Mouse (Mus musculus) left cerebral cortex, postnatal 36 days (tissue): ENCODE measurements around the gene Sipa1l2. TPM values are rescaled to one million over a fixed set of nuclear protein-coding genes. Genes with fewer than 3 reads are reported as not detected.
"Not testable (repeated sequence)": the region's sequence is repeated elsewhere in the genome, so short reads cannot be mapped to it uniquely, and the experiment has no call there.

Experiments
- DNase-seq, 2 experiments: peaks; one replicate each; pipeline ENCODE4 v3.0.0; 2021 to 2022; ENCODE audit warnings: low spot score in 2 of 2, mixed read lengths in 1 of 2
- intact Hi-C: fragments of 180-260 bp; cut with DNase I; formaldehyde crosslinking; loops from one replicate; pipeline ENCODE4 v1.15.1; 2025
- total RNA-seq, 2 experiments: library from RNA; stranded (reverse); gene quantifications; 2 replicates each; pipeline ENCODE4 v1.2.3; 2021

Gene Sipa1l2
- total RNA-seq, 2 experiments from 2014 or later = 39.6 to 42.0 TPM

DNA sequence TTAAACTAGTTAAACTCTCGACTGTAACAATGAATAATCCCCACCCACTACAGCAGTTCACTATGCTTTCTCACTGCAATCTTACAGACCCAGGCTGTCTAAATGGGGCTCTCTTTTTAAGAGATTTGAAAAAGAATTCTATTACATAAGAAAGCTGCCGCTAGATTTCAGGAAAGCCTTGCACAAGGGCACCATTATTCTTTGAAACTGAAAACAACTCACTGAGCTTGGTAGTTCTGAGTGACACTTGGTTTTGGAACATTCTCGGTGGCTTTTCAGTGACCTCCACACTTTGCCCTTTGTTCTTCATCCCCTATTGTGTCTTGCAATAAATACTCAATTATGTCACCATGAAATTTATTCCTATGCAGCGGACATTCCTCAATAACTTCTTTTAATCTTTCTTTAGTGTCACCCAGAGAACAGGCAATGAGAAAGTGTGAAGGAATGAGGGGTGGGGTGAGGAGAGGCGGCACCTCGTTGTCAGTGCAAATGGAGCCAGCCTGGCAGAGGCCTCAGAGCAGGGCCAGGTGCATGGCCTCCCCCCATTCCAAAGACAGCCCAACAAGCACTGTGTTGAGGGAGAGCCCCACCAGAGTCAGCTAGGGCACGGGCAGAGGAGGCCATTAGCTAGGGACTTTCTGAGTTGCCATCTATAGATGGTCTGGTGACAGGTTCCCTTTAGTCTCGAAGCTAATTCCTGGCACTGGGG lies 140.5 kb downstream of the Sipa1l2 start:
- DNase-seq = no peak
- intact Hi-C loops = no loop called here

DNA sequence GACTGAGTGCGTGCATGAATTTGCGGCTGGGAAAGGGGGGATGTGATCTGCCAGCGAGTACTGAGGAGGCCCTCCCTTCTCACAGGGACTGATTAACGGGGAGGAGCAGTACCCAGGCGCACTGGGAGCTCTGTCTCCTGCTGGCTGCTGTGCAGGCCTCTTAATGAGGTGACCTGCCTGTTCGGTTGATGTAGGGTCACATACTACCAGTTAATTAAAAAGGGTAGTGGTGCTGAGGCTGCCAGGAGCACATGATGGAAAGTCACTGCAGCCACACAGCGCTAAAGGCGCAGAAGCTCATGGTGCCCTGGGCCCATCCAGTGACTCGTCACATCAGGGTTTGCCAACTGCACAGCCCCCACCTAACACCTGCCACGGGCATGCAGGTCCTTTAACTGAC lies 145.7 kb downstream of the Sipa1l2 start:
- intact Hi-C loops = no loop called here
- DNase-seq = no peak

DNA sequence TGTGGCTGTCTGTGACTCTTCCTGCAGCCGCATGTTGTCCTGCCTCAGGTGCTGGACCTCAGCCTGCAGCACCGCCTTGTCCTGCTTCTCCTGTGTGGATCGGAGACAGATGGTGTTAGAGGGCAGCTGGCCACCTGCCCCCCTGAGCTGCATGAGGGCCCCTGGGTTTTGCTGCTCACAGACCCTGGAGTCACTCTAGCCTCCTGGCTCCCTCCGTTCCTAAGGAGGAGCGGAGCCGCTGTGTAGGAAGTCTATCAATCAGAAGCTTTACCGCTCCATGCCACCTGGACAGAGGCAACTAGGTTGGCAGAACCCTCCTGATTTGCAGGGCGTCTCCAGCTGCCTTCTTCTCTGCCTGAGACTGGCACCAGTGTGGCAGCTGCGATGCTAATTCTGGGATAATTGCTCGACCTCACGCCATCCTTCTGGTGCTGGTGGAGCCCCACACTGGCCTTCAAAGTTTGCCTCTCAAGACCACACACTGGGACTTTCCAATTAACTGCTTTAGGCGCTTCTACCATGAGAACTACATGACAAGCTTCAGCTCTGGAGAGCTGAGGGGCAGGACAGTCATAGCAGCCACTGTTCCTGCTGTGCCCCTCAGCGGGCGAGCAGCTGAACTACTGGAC lies 150.3 kb downstream of the Sipa1l2 start:
- intact Hi-C loops = no loop called here
- no peak for DNase-seq

DNA sequence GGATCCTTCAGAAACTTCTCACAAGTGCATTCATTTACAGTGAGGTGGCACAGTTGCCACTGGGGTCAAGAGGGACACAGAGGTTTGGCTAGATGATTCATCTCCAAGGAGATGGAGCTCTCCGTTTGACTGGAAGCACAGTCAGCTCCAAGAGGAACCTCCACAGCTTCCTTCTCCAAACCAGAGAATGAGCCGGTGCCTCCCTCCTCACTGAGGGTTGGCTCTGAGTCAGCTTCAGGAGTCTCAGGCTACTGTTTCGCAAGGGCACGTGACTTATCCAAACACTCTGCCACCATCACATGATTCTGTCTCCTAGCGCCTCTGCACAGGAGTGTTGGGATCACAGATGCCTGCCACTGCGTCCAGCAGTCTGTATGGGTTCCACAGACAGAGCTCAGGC lies 153.5 kb downstream of the Sipa1l2 start:
- intact Hi-C loops = no loop called here
- DNase-seq = peak in 1 of 2 experiments; percentile 16

DNA sequence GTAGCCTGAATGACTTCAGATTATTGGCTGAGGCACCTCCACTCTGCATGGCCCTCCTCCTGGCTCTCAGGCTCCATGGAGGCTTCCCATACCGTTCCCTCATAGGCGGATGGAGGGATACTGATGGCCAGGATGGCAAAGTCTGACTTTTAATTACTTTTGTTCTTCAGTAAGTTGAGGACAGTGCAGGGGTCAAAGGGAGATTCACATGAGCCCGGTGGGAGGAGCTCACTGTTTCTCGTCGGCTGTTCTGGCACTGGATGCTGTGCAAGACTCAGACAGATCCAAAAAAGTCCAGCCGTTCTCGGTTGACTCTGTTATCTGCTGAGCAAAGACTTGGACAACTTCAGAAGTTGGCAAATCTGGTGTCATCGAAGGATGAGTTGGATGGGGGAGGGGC lies 155.0 kb downstream of the Sipa1l2 start:
- intact Hi-C loops = no loop called here
- no peak for DNase-seq

DNA sequence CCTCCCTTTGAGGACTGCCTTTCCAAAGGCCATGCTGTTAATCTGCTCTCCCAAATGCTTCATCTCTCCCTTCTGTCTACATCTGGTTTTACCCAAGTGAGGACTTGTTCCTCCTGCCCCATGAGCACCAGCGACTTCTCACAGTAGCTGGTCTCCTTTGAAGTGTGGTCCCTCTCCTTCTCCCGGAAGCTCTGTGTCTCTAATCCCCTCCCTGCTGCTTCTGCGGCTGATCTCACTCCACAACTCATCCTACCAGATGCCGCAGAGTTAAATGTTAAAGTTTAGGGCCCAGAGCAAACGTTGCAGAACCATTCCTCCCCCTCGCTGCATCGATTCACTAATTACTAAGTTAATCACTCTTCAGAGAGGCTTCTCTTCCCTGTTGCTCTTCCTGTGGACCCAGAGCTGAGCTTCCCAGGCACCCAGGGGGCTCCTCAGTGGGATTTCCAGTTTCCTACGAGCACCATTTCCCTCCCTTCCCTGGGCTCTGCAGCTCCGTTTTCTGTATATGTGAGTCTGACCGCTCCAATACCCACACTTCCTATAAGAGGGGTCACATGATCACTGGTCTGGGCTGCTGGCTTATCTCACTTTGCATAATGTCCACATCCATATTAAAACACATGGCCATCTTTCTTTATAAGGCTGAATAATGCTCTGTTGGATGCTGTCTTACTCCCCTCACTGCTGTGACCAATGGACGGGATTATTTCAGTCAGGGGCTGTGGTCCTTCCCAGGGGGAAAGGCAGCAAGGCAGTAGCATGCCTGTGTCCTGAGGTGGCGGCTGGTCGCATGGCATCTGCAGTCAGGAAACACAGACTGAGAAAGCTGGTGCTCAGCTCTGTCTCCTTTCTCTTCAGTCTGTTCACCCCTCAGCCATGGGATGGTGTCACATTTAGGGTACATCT lies 156.4 kb downstream of the Sipa1l2 start:
- intact Hi-C loops = no loop called here
- no peak for DNase-seq

DNA sequence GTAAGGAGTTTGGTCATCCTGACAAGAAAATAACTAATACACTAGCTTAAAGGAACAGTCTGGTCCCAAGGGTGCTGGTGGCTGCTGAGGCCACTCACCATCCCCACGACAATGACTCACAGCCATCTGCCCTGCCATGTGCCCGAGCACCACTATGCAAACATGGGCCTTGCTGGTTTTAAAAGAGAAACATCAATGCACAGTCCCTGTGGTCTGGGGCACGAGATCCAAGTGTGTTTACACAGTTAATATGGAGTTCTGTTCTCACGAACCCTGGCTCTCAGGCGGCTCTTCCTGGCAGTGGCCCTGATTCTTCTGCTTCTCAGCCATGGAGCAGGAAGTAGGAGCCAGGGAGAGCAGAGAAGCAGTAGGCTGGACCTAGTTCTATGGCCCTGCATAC lies 159.0 kb downstream of the Sipa1l2 start:
- no peak for DNase-seq
- intact Hi-C loops = no loop called here

DNA sequence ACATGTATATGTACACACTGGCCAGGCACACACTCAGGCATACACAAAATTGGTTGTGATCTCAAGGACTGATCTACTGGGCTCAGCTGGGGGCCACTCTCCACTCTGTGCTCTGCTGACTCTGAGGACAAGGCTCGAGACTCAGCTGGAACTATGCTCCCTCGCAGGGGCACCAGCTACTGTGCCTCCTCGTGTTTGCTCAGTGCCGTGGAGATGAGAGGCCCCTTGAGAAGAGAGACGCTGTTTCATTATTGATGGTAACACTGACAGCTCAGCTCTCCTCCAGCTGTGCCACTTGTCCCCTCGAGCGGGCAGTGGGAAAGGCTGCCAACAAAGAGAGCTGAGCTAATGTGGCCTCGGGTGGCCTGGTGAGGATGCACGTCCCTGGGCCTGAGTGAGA lies 161.9 kb downstream of the Sipa1l2 start:
- intact Hi-C loops = no loop called here
- no peak for DNase-seq

DNA sequence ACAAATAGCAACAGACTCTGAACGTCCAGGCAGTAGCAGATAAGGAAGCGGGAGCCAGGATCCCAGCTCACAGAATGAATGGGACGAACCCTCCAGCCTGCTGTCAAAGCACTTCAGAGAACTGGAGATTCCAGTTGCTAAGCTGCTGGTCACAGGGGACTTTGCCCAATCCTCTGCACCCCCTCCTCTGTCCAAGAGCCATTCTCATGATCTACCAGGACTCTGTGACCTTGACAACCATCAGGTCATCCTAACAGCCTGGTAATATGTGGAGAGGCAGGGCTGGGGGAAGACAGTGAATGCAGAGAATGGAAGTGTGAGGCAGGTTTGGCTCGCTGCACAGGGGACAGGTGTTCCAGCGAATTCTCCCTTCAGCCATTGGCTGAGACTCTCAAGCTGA lies 163.2 kb downstream of the Sipa1l2 start:
- DNase-seq = no peak
- intact Hi-C loops = no loop called here

DNA sequence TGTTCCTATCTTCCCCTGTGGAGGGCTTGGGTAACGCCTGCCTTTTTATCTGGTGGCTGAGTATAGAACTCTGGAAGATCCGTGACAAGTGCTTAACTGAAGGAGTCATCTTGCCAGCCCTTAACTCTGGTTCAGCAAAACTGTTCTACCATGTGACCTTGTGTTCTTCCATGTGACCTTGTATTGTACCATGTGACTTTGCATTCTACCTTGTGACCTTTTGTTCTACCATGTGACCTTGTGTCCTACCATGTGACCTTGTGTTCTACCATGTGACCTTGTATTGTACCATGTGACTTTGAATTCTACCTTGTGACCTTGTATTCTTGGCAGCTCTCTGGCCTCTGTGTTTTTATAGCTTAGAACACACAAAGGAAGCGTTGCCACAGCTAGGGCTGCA lies 168.3 kb downstream of the Sipa1l2 start:
- DNase-seq = no peak

DNA sequence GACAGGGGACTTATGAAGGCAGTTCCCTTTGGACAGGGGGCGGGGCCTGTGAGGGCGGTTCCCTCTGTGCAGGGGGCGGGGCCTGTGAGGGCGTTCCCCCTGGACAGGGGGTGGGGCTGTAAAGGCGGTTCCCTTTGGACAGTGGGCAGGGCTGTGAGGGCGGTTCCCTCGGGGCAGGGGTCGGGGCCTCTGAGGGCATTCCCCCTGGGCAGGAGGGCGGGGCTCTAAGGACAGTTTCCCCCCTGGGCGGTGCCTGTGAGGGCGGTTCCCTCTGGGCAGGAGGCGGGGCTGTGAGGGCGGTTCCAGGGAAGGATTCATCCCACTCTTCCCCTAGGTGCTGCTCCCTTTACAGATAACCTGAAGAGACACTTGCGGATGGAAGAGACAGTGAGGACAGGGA lies 171.6 kb downstream of the Sipa1l2 start:
- intact Hi-C loops = no loop called here

More for the DNA sequence above, 168.3 kb downstream of the Sipa1l2 start:
- intact Hi-C loops = no loop called here

DNA sequence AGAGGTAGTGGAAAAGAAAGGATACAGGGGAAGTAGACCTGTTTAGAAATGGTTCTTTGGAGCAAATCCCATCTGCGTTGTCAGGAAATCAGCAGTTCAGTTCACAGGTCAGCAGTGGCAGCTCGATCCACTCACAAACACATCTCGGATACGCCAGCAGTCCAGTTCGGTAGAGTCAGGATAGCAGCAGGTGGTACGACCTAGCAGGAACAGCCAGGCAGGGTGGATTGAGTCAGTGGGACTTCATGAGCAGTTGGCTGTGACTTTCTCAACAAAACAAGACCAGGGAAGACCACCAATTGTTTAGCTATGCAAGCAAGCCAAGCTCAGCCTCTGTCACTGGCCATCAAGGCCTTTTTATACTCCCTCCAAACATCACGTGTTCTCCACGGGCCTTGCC lies 173.9 kb downstream of the Sipa1l2 start:
- intact Hi-C loops, DNase-seq: not testable (repeated sequence)

More for the DNA sequence above, 171.6 kb downstream of the Sipa1l2 start:
- no peak for DNase-seq

DNA sequence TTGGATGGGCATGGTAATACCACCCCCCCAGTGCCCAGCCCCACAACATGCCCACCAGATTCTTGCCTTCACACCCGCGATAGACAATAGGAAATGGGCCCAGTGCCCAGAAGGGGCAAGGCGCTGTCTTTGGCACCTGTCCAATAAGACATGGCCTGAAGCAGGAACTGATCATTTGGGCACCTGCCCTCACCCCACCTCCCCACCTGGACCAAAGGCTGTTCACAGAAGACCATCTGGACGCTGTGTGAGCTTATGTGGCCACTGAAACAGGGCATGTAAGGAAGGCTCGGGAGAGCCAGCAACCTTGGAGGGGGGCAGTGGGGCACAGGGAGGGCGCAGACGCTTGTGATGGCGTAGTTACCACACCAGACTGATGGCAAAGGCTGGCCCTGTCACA lies 174.6 kb downstream of the Sipa1l2 start:
- intact Hi-C loops = no loop called here
- no peak for DNase-seq

DNA sequence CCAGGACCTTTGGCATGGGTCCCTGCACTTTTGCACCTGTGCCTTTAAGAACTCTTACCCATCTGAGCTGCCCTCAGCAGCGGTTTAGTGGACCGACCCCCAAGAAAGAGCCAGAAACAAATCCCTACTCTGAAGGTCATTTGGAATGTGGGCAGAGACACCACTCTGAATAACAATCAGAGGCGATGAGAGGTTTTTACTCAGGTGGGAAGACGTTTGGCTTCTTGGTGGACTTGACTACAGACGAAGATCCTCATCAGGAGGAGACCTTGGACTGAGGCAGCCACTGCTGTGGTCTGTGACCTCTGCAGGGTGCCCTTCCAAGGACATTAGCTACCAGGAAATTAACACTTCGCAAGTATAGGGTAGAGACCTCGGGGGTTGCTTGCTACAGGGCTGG lies 177.9 kb downstream of the Sipa1l2 start:
- intact Hi-C loops = no loop called here
- DNase-seq = no peak

DNA sequence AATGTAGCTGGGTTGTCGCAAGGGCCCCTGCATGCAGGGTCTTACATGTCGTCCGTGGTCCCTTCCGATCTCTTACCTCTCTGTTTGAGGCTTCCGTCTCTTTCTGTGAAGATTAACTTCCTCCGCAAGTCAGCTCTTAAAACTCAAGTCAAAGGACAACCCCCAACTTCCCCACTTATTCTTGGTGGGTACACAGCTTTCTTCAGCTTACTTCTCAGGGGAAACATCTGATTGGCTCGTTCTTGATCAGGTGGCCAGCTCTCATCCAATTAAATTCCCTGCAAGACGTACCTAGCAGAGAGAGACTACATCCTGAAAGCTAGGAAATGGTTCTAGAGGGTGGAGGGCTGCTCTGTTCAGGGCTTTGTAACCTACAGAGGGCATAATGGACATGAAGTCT lies 178.3 kb downstream of the Sipa1l2 start:
- intact Hi-C loops = no loop called here
- DNase-seq = no peak

DNA sequence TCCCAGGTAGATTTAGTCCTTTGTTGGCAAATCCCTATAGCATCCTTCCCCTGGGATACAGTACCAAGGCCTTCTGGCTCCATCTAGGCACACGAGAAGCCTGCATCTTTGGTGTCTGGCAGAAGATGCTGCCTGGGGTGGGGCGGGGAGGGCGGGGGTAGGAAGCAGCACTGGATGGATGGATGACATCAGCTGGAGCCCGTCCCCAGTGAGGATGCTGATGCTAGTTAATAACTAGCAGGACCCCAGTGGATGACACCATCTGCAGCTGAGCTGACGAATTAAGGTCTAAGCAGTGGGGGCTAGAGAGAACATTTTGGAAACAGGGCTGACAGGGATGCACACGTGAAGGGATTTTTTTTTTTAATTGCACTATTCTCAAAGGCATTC lies 179.1 kb downstream of the Sipa1l2 start:
- intact Hi-C loops = no loop called here
- DNase-seq = peak in 1 of 2 experiments; percentile 10

DNA sequence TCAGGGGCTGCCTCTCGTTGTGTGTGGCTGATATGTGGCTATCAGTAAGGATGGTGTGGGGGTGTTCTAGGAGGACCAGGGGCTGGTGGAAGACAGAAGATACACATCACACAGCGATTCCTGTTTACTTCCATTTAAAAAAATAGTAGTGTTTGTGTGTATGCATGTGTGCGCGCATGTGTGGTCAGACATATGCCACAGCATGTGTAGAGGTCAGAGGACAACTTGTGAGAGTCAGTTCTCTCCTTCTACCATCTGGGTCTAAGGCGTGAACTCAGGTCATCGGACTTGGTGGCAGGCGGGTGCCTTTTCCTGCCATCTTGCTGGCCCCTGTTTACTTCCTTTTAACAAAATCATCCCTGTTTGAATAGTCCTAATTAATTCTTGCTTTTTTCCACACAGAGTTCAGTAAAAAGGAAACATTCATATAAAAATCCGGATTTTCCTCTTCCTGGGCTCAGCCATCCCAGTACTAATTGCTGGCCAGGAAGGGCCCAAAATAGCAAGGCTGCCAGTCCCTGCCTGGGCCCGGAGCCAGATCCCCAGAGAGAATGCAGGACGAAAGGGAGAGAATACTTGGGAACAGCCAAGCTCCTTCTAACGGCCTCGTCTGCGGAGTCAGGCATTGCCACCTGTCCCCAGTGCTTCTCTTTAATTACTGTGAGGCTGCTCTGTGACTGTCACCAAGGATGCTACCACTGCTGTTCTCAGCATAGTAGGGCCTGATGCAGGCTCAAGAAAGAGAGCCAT lies 179.7 kb downstream of the Sipa1l2 start:
- intact Hi-C loops = no loop called here
- peak; percentile 80 to 81 for DNase-seq

DNA sequence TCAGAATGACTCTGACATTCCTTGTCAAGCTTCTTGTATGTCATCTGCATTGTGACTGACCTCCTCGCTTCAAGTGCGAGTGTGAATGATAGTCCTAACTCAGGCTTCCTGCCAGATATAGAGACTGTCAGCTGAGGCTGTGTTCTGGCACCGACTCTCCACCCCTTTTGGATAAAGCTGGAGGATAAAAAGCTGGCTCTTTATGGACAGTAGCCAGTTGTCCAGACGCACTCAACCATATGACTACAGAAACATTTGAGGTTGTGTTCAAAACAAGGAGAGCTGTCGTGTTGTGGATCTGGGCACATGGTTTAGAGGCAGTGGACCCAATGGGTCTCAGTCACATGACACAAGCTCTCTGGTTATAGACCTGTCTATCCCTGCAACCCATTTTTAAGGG lies 180.3 kb downstream of the Sipa1l2 start:
- intact Hi-C loops = no loop called here

DNA sequence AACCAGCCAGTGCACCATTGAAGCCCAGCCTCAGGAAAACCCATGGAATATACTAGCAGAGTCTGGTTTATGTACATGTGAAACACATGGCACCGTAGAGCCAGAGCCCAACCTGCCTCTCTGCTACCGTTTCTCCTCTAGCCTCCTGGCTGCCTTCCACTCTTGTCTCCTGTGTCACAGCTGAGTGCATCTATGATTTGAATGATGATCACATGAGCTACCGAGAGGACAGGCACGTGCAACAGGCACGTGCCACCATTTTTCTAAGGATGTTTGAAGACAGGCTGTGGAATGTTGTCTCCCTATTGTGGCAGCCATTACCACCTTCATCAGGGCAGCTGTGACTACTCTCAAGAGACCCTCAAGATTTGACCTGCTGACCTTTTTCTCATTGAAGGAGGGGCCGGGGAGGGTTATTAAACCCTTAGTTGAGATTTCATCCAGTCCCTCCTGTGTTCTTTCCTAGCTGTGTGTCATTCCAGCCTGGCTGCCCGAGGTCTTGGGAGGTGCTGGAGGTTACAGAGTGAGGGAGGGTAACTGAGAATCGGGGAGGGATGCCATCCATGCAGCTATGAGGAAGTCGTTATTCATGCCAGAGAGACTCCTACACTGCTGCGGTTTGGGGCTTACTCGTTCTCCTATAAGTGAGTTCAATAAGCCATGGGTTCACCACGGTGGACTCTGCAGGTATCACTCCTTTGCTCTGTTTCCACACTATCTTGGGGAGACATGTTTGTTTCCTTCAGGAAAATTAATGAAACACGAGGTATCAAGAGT lies 181.0 kb downstream of the Sipa1l2 start:
- intact Hi-C loops = no loop called here
- no peak for DNase-seq

More for the DNA sequence above, 180.3 kb downstream of the Sipa1l2 start:
- peak; percentile 16 to 27 for DNase-seq
